Mouse (Mus musculus) G1E (cell line): Measurements from ENCODE around the gene Atp5c1. TPM values are rescaled to one million over a fixed set of nuclear protein-coding genes. Genes with fewer than 3 reads are reported as not detected.

Source experiments
- ATAC-seq: 2 replicates; pipeline ENCODE4 v1.8.0; 2016; ENCODE audit warnings: mild to moderate bottlenecking; ENCODE audit not compliant: insufficient number of reproducible peaks, poor library complexity, low FRiP score, severe bottlenecking; ENCODE audit errors: extremely low read depth
- DNase-seq: peaks from one replicate; pipeline ENCODE4 v3.0.0; 2012; ENCODE audit warnings: low spot score
- H3K27me3 ChIP-seq: 2 replicates; pipeline ENCODE4 v1.6.1; 2012; ENCODE audit warnings: mild to moderate bottlenecking, low read length, inconsistent platforms; ENCODE audit not compliant: insufficient read depth
- H3K36me3 ChIP-seq: replicated peaks from 2 replicates; pipeline ENCODE3; 2012; ENCODE audit warnings: mild to moderate bottlenecking, inconsistent platforms
- H3K4me1 ChIP-seq: 2 replicates; pipeline ENCODE4 v1.6.1; 2012; ENCODE audit warnings: low read depth, low read length, inconsistent platforms, mixed read lengths; ENCODE audit not compliant: insufficient read depth
- H3K4me3 ChIP-seq: 2 replicates; pipeline ENCODE4 v1.5.1; 2012; ENCODE audit warnings: low read depth, mild to moderate bottlenecking, inconsistent platforms, low read length, moderate library complexity, mixed read lengths
- H3K9me3 ChIP-seq: replicated peaks from 2 replicates; pipeline ENCODE4 v1.6.1; 2012; ENCODE audit warnings: inconsistent platforms
- CTCF ChIP-seq: IDR thresholded peaks from 2 replicates; pipeline ENCODE4 v1.5.1; 2012; ENCODE audit warnings: low read depth, low read length, inconsistent platforms, mixed read lengths
- GATA1 ChIP-seq: IDR thresholded peaks from 2 replicates; pipeline ENCODE4 v1.6.1; 2012; ENCODE audit warnings: borderline replicate concordance, low read length, inconsistent platforms, mixed read lengths
- GATA2 ChIP-seq: IDR thresholded peaks from 2 replicates; pipeline ENCODE4 v1.6.1; 2012; ENCODE audit warnings: low read depth, low read length, inconsistent platforms, borderline replicate concordance
- POLR2AphosphoS5 ChIP-seq: IDR thresholded peaks from 2 replicates; pipeline ENCODE4 v1.6.1; 2012; ENCODE audit warnings: low read depth, low read length, inconsistent platforms; ENCODE audit not compliant: insufficient replicate concordance
- TAL1 ChIP-seq: conservative IDR thresholded peaks from 2 replicates; pipeline ENCODE4 v1.6.1; 2012; ENCODE audit warnings: low read depth, low read length, inconsistent platforms, mixed read lengths
- polyA plus RNA-seq: library from polyadenylated mRNA; stranded (reverse); fragments of >175 nt; gene quantifications from 2 replicates; pipeline ENCODE4 v1.2.3, GENCODE M21; 2012
- total RNA-seq, 2 experiments: library from RNA; stranded (forward) in 1 of 2; stranded (reverse) in 1 of 2; fragments of 200-1000 nt in 1 of 2; fragments of >200 nt in 1 of 2; fragmentation: Nextera tagmentation in 1 of 2; gene quantifications; 2 replicates each; pipeline ENCODE4 v1.2.3; 2014 to 2017

Atp5c1 gene
- total and polyA plus RNA-seq, 3 experiments, result 34.2 to 488 (median 368) TPM

DNA sequence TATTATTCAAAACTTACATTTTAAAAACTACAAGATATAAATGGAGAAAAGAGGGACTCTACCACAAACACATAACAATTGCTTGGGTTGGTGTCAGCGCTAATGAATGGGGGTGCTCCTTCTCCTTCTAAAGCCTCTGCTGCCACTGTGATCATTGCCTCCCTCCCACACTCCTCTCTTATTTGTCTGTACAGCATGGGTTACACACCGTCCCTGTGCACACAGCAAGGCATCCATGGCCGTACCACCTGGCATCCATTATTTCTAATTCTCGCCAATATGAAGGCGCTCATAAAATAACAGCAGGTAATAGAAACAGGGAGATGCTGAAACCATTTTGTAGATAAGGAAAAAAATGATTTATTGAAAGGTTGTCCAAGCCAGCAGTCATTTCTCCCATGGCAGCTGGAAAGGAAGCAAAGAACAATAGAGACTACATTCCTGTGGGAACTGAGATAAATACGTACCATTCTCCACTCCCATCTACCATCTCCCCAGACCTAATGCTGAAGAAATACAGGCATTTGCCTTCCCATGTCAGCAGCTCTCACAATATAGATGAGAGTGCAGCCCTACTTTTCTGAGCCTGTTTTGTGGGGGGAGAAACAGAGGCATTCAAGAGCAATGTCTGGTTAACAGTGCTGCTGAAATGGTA, 28.4 kb upstream of the Atp5c1 start:
- H3K27me3 ChIP-seq, result peaks cover 14% of the 10 kb centered on the region; the same call in 1 of the 2 replicates
- no peak for DNase-seq

DNA sequence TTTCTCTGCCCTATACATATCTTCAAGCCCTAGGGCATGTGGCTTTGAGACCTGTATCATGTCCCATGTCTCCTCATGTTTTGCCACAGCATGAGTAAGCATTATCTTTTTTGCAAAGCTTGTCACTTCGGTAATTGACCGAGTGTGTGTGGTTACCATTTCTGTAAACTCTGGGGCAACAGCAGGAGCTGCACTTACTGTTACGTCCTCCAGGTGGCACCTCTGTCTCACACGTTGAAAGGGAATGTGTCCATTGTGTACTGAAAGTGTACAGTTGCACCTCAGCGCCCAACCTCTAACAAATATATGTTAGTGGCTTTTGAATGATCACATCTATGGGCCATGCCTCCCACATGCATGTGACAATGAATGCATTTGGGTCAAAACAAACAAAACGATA, 20.9 kb upstream of the Atp5c1 start:
- Histone ChIP-seq H3K4me1 (peaks cover 4% of the 10 kb centered on the region), H3K4me3 (no peak overlapping the region), H3K36me3 (no peaks in the 10 kb centered on the region), H3K27me3 (peaks cover 32% of the 10 kb centered on the region), H3K9me3 (no peaks in the 10 kb centered on the region)
- DNase-seq (no peak), ATAC-seq (no peak; the same call in 1 of the 2 replicates)
- TF ChIP-seq CTCF (peak; percentile 72), GATA2 (no peak)

More for the DNA sequence above, 28.4 kb upstream of the Atp5c1 start:
- H3K4me3 ChIP-seq, result no peak overlapping the region
- no peaks in the 10 kb centered on the region for H3K4me1 ChIP-seq
- no peaks in the 10 kb centered on the region for H3K9me3 ChIP-seq
- no peaks in the 10 kb centered on the region for H3K36me3 ChIP-seq
- TF ChIP-seq TAL1 (no peak), GATA2 (no peak), CTCF (no peak)
- ATAC-seq, result no peak

DNA sequence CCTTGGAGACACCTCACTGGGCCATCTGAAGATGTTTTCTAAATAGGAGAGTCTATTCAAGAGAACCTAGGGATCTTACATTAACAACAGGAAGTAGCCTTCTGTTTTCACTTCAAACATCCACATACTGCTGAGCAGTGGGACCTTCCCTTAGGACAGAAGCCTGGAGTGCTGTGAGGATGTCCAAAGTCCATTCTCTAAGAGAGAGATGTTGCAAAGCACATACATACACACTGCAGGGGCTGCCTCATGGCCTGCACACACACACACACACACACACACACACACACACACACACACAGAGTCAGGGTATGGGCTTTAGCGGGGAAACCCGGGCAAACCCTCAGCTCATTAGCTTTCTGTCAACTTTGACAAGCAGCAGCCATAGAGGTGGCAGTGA, 20.2 kb upstream of the Atp5c1 start:
- no peak for TF ChIP-seq CTCF
- TF ChIP-seq GATA1, result no peak
- no peak for TF ChIP-seq GATA2
- no peak for TF ChIP-seq TAL1
- no peak for TF ChIP-seq POLR2AphosphoS5

DNA sequence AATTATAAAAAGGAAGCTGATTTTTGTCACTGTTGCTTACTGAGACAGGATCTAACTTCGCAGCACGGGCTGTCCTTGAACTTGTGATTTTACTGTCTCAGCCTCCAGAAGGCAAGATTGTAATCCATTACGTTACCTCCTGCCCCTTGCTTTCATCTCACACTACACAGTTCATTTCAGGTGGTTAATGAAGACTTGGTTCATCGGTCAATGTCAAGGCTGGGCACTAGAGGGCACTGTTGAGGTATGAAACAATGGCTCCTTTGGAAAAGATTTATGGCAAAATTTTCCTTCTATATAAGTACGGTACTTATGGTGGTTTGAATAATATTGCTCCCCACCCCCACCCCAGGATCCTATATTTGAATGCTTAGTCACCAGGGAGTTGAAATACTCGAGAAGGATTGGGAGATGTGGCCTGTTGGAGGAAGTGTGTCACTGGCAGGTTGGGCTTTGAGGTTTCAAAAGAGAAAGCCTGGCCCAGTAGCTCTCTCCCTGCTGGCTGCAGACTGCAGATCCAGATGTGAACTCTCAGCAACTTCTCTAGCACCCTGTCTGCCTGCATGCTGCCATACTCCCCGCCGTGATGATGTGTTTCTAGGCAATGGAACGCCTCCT, 18.4 kb upstream of the Atp5c1 start:
- Histone ChIP-seq H3K4me3 (no peak overlapping the region), H3K27me3 (peaks cover 25% of the 10 kb centered on the region), H3K4me1 (peaks cover 4% of the 10 kb centered on the region), H3K36me3 (peaks cover 6% of the 10 kb centered on the region), H3K9me3 (no peaks in the 10 kb centered on the region)
- DNase-seq, result no peak
- no peak for ATAC-seq
- TF ChIP-seq TAL1 (no peak), CTCF (peak; percentile 32; the same call in 1 of the 2 replicates)

More for the DNA sequence above, 20.2 kb upstream of the Atp5c1 start:
- Histone ChIP-seq H3K4me1 (peaks cover 4% of the 10 kb centered on the region), H3K9me3 (no peaks in the 10 kb centered on the region), H3K4me3 (no peak overlapping the region), H3K27me3 (peaks cover 30% of the 10 kb centered on the region), H3K36me3 (no peaks in the 10 kb centered on the region)
- DNase-seq (no peak), ATAC-seq (no peak)

DNA sequence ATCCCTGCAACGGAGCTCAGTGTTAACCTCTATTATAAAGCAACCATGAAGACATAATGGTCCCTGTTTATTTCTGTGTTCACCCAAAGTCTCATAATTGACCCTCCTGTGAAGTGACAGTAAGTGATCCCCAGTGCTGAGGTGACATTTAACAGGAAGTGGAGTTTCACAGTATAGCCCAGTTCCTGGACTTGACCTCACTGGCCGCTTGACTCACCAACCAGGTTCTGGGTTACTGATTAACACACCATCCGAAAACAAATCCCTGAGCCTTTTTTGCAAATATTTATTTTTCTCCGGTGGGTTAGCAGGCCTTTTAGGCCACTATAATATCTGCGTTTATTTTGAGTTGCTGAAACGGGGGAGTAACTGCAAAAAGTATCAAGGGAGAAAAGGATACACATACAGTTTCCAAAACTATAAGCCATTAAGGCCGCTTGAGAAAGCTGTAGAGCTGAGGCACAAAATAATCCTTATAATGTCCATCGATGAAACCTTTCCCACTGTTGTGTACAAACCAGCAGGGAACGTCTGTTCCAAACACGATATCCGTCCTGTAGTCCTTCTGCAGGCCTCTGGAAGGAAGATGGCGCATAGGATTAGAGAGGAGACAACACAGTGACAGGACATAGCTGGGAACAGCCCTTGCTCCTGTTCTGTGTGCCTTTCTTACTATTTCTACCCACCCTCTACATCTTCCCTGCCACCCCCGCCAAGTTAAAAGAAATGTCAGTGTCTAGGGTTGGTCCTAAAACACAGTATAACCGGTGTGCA, 14.2 kb upstream of the Atp5c1 start:
- ATAC-seq (no peak), DNase-seq (no peak)
- Histone ChIP-seq H3K4me1 (no peaks in the 10 kb centered on the region), H3K36me3 (peaks cover 42% of the 10 kb centered on the region), H3K9me3 (no peaks in the 10 kb centered on the region), H3K4me3 (no peak overlapping the region), H3K27me3 (peaks cover 7% of the 10 kb centered on the region)
- TF ChIP-seq TAL1 (no peak), GATA2 (no peak), POLR2AphosphoS5 (no peak)

DNA sequence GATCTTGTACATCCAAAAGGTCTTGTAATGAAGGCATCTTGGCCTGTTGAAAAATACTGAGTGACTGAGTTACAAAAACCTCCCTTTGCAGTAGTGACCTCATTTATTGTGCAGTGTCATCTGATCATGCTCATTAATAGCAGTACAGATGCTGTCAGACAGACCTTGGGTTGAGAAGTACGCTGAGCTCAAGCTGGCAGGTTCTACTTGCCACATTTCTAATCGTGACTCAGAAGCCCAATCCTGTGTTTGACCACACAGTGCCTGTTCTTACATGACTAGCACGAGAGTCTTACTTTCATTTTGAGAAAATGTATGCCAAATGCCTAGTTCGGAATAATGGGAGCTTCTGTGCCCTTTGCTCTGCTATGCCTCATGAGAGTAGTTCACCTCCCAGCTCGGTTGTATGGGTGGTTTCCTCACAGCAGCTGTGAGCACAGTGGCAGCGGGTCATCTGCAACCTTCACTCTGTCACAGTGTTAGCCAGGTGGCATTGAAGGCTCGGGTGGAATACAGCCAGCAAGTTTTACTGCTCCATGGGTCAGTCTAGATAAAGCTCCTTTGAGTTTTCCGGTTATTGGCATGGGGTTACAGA, 7.0 kb upstream of the Atp5c1 start:
- peaks cover 24% of the 10 kb centered on the region for H3K4me1 ChIP-seq

More for the DNA sequence above, 7.0 kb upstream of the Atp5c1 start:
- H3K27me3 ChIP-seq, result no peaks in the 10 kb centered on the region
- H3K36me3 ChIP-seq, result peaks cover 93% of the 10 kb centered on the region
- no peak for TF ChIP-seq TAL1
- TF ChIP-seq GATA1, result no peak
- no peak for TF ChIP-seq CTCF
- no peak for TF ChIP-seq GATA2
- no peak for TF ChIP-seq POLR2AphosphoS5
- DNase-seq (no peak), ATAC-seq (no peak)
- H3K9me3 ChIP-seq, result no peaks in the 10 kb centered on the region
- no peak overlapping the region for H3K4me3 ChIP-seq
